Mouse (Mus musculus): ENCODE measurements at regions not wholly inside any gene's neighbourhood (a gene's known extent, or its start where the extent isn't known, plus 50 kb on each side); places are given as distances from the start of the nearest gene placed in this dataset.

GRCm38 (mm10) chr16:12359116-12359515 lies 375.2 kb downstream of the Shisa9 start:
- peak; percentile 1 for DNase-seq (ENCODE audit: low read depth)

- DNase-seq (ENCODE audit: low read depth): no peak
Measured at GRCm38 (mm10) chr16:12389545-12389944, 405.6 kb downstream of the Shisa9 start.

- DNase-seq (ENCODE audit: low read depth): no peak
Measured at GRCm38 (mm10) chr16:12435697-12436221, 451.8 kb downstream of the Shisa9 start.

DNA sequence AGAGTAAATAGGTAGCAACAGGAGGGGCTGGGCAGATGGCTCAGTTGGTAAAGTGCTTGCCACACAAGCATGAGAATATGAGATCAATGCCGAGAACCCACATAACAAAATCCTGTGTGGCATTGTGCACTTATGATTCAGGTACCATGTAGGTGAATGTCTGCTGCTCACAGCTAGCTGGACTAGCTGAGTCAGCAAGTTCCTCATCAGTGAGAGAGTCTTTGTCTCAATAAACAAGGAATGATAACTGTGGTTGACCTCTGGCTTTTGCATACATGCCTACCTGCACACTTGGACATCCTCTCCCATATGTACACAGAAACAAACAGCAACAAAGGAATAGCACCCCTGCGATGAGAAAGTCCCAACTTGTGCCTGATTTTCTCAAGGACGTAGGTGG lies 454.7 kb downstream of the Shisa9 start:
- no peak for DNase-seq (ENCODE audit: low read depth)

GRCm38 (mm10) chr16:12454791-12455190 lies 470.9 kb downstream of the Shisa9 start:
- no peak for DNase-seq (ENCODE audit: low read depth)
